Mouse (Mus musculus) neural tube, embryonic 11.5 days (tissue): ENCODE data around the gene Zmynd10. TPM values are rescaled to one million over a fixed set of nuclear protein-coding genes. Genes with fewer than 3 reads are reported as not detected.
"Not testable (repeated sequence)": the region's sequence is repeated elsewhere in the genome, so short reads cannot be mapped to it uniquely, and the experiment has no call there.

Experiments
- ATAC-seq: fragments of 200-750 bp; cut with Nextera tagmentation; 2 replicates; pipeline ENCODE4 v1.8.0; 2017; ENCODE audit warnings: moderate number of reproducible peaks, mild to moderate bottlenecking, moderate TSS enrichment, moderate library complexity; ENCODE audit not compliant: insufficient read depth, low FRiP score, low TSS enrichment
- DNase-seq: peaks from one replicate; pipeline ENCODE4 v3.0.0-alpha.2; 2015; ENCODE audit warnings: low spot score
- H3K27ac ChIP-seq: fragments of 300-500 bp; sonication (generic); 2 replicates; pipeline ENCODE4 v1.5.1; 2014; ENCODE audit warnings: low read depth, mild to moderate bottlenecking, low read length
- H3K27me3 ChIP-seq: fragments of 300-500 bp; sonication (generic); 2 replicates; pipeline ENCODE4 v1.6.1; 2014; ENCODE audit warnings: mild to moderate bottlenecking, low read length, mixed read lengths; ENCODE audit not compliant: control insufficient read depth, insufficient read depth
- H3K36me3 ChIP-seq: fragments of 300-500 bp; sonication (generic); 2 replicates; pipeline ENCODE4 v1.6.1; 2014; ENCODE audit warnings: mild to moderate bottlenecking, low read length, moderate library complexity, mixed read lengths; ENCODE audit not compliant: control insufficient read depth, insufficient read depth
- H3K4me1 ChIP-seq: fragments of 300-500 bp; sonication (generic); 2 replicates; pipeline ENCODE4 v1.6.1; 2014; ENCODE audit warnings: low read length, mixed read lengths; ENCODE audit not compliant: control insufficient read depth, insufficient read depth
- H3K4me2 ChIP-seq: fragments of 300-500 bp; sonication (generic); 2 replicates; pipeline ENCODE4 v1.6.1; 2014; ENCODE audit warnings: low read depth, mild to moderate bottlenecking, moderate library complexity
- H3K4me3 ChIP-seq: fragments of 300-500 bp; sonication (generic); 2 replicates; pipeline ENCODE4 v1.5.1; 2014; ENCODE audit warnings: low read depth, low read length
- H3K9ac ChIP-seq: fragments of 300-500 bp; sonication (generic); 2 replicates; pipeline ENCODE4 v1.6.1; 2014; ENCODE audit warnings: mild to moderate bottlenecking, low read length
- H3K9me3 ChIP-seq: fragments of 300-500 bp; sonication (generic); 2 replicates; pipeline ENCODE4 v1.6.1; 2016; ENCODE audit warnings: low read length; ENCODE audit not compliant: control insufficient read depth
- WGBS: fragments of 180-500 bp; shearing (Covaris S2); extraction: QIAGEN DNeasy Blood & Tissue Kit; methylation state at CpG from one replicate; pipeline ENCODE4 v1.1.7; 2014; 5-methylcytosine and 5-hydroxymethylcytosine counted together
- polyA plus RNA-seq: library from polyadenylated mRNA; unstranded; fragments of >200 nt; fragmentation: Nextera tagmentation; extraction: Ambion mirVana; gene quantifications from 2 replicates; pipeline ENCODE4 v1.2.1, GENCODE M21; 2014

Gene Zmynd10
- polyA plus RNA-seq, 1 experiment from 2014 or later, result 0.65 TPM

DNA sequence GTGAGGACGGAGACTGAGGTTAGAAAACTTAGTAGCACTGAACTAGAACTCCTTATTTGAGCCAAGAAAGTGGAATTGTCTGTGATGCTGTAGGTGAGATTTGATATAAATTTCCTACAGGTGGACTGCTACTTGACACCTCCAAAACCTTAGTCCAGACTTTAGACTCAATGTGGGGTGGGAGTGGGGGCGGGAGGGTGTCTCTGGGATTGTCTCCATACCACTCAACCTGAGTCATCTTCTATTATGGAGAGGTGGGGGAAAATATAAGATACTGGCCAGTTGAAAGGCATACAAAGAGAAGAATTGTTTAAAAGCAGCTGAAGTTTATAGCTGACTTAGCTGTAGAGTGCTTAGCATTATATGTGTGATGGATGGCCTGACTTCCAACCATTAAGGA lies 8.6 kb downstream of the Zmynd10 start:
- H3K4me1 ChIP-seq, result peaks cover 31% of the 10 kb centered on the region
- DNase-seq (no peak), ATAC-seq (no peak)
- H3K9ac ChIP-seq, result peak overlapping the region; percentile 82
- H3K4me2 ChIP-seq, result peak overlapping the region; percentile 92
- H3K9me3 ChIP-seq, result no peaks in the 10 kb centered on the region
- 56% methylated on average over 2 of the region's 2 CpGs for WGBS
- H3K27ac ChIP-seq, result no peak overlapping the region
- H3K36me3 ChIP-seq, result peaks cover 15% of the 10 kb centered on the region
- peak overlapping the region; percentile 80 for H3K4me3 ChIP-seq
- peaks cover 19% of the 10 kb centered on the region for H3K27me3 ChIP-seq

DNA sequence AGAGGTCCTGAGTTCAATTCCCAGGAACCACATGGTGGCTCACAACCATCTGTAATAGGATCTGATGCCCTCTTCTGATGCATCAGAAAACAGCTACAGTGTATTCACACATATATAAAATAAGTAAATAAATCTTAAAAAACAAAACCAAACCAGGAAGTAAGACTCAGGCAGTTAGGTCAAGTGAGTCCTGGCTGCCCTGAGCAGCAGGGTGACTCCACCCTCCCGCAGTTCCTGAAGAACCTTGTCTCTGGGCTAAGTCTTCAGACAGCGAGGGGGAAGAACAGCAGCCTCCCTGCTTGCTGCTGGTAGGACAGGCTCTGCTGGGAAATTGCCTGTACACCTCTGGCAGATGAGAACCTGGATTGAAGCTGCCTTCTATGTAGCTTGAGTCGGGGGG lies 9.2 kb downstream of the Zmynd10 start:
- Histone ChIP-seq H3K4me3 (peak overlapping the region; percentile 2; the same call in 1 of the 2 replicates), H3K4me1 (peaks cover 27% of the 10 kb centered on the region)
- 81% methylated on average over 3 of the region's 3 CpGs for WGBS

DNA sequence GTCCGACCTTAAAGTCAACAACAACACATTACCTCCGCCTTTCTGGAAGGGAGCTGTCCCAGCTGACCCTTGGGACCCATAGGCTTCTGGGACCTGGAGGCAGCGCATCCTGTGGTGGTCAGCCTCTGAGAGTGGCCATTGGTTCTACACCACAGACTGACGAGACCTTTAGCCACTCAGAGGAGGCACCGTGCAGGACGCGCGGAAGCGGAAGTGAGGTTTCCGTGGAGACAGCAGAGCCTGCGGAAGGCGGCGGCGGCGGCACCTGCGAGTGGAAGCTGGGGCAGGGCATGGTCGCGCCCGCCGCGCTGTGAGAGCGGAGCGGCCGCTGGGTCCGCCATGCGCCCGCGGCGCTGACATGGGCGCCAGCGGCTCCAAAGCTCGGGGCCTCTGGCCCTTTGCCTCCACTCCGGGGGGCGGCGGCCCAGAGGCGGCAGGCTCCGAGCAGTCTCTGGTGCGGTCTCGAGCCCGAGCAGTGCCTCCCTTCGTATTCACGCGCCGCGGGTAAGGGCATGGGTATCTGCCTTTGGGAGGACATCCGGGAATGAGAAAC lies 16.0 kb downstream of the Zmynd10 start, which contains the start of gene Tusc2:
Gene Tusc2, plus strand, starts transcription at position 227 of the 553 bp plus-strand sequence.
- H3K9ac ChIP-seq, result peak within 1 kb of the TSS; percentile 81
- peak; percentile 91 for DNase-seq
- H3K4me2 ChIP-seq, result peak within 1 kb of the TSS; percentile 83
- H3K27me3 ChIP-seq, result no peaks in the 10 kb centered on the region
- peaks cover 14% of the 10 kb centered on the region for H3K4me1 ChIP-seq
- H3K36me3 ChIP-seq, result peaks cover 16% of the 10 kb centered on the region
- H3K4me3 ChIP-seq, result peak within 1 kb of the TSS; percentile 93
- no peaks in the 10 kb centered on the region for H3K9me3 ChIP-seq
- peak; percentile 93 for ATAC-seq
- 0% methylated on average over 42 of the region's 46 CpGs for WGBS
- H3K27ac ChIP-seq, result peak within 1 kb of the TSS; percentile 42; the same call in 1 of the 2 replicates

More for the DNA sequence above, 9.2 kb downstream of the Zmynd10 start:
- peak overlapping the region; percentile 92; the same call in 1 of the 2 replicates for H3K4me2 ChIP-seq
- H3K27me3 ChIP-seq, result peaks cover 13% of the 10 kb centered on the region
- H3K27ac ChIP-seq, result no peak overlapping the region
- peaks cover 22% of the 10 kb centered on the region for H3K36me3 ChIP-seq
- H3K9ac ChIP-seq, result no peak overlapping the region
- DNase-seq, result no peak
- ATAC-seq, result no peak
- H3K9me3 ChIP-seq, result no peaks in the 10 kb centered on the region

DNA sequence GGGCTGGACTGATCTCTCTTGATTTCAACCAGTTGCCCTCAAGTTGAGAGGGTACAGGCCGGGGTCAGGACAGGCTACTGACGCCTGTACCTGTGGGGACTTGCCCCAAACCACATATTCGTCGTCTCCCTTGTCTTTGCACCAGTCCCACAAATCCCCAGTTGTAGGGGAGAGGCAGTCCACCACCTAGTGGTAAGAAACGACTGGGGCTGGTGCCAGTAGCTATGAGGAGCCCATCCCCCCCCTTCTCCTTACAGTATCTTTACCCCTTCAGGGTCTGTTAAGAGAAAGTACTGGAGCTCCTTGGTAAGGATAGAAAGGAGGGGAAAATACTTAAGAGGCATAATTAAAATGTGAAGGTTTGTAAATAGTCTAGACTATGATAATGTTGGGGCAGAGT lies 18.5 kb downstream of the Zmynd10 start:
- H3K4me3 ChIP-seq, DNase-seq, H3K9me3 ChIP-seq, H3K27ac ChIP-seq, ATAC-seq, H3K9ac ChIP-seq, H3K36me3 ChIP-seq, H3K4me2 ChIP-seq, H3K27me3 ChIP-seq: not testable (repeated sequence)
- 52% methylated on average over 5 of the region's 5 CpGs for WGBS
- peaks cover 20% of the 10 kb centered on the region for H3K4me1 ChIP-seq

DNA sequence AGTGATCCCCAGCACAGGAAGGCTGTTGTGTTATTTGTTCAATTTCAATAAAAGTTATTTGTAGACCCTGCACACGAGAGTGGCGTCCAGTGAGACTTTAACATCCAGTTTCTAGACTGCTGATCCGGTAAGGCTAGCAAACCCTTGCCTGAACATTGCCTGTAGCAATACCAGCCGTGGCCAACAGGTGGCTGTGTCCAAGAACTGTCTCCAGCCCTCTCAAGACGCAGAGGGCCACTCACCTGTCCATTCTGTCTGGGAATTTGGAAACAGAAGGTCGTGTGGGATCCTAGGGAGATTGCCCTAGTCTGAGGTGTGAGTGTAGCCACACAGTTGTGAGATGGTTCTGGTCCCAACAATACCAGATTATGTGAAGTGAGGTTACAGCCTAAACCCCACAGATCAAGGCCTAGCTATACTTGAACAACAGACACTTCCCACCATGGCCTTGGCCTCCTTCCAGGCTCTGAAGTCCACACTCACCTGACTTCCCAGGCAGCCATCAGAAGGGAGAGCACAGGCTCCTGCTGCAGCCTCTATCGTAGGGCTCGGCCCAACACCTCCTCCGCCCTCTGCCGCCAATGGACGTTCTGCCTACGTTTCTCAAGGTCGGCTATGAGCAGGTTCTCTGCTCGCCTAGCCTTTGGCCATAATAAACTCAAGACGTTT lies 19.1 kb downstream of the Zmynd10 start:
- peaks cover 8% of the 10 kb centered on the region for H3K36me3 ChIP-seq
- no peak overlapping the region for H3K9ac ChIP-seq
- H3K4me1 ChIP-seq, result peaks cover 27% of the 10 kb centered on the region

DNA sequence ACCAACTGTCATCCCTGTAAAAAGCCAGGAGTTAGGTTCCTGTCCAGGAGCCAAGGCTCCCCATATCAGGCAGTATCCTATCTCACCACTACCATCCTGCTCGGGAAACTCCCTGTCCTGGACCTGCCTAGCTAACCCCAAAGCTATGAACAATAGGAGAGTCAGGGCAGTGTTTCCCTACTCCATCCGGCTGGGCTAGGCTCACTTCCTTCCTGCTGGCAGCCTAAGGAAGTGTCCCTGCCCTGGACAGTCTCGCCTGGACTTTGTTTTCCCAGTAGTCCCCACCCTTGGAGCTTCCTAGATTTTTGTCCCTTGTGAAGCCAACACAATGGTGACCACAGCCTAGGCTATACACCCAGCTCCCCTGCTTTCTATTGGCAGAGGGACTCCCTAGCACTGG lies 19.8 kb downstream of the Zmynd10 start:
- peaks cover 31% of the 10 kb centered on the region for H3K4me1 ChIP-seq
- 82% methylated on average over 3 of the region's 3 CpGs for WGBS
- DNase-seq (no peak), ATAC-seq (no peak)
- no peak overlapping the region for H3K27ac ChIP-seq
- H3K4me3 ChIP-seq, result no peak overlapping the region
- peaks cover 6% of the 10 kb centered on the region; the same call in 1 of the 2 replicates for H3K36me3 ChIP-seq
- H3K9ac ChIP-seq, result no peak overlapping the region
- no peaks in the 10 kb centered on the region for H3K9me3 ChIP-seq
- H3K4me2 ChIP-seq, result no peak overlapping the region
- no peaks in the 10 kb centered on the region for H3K27me3 ChIP-seq

More for the DNA sequence above, 19.1 kb downstream of the Zmynd10 start:
- Histone ChIP-seq H3K27me3 (no peaks in the 10 kb centered on the region), H3K4me3 (no peak overlapping the region), H3K9me3 (no peaks in the 10 kb centered on the region), H3K27ac (no peak overlapping the region), H3K4me2 (peak overlapping the region; percentile 12; the same call in 1 of the 2 replicates)
- peak; percentile 78 for DNase-seq
- WGBS, result 63% methylated on average over 15 of the region's 15 CpGs
- no peak for ATAC-seq

DNA sequence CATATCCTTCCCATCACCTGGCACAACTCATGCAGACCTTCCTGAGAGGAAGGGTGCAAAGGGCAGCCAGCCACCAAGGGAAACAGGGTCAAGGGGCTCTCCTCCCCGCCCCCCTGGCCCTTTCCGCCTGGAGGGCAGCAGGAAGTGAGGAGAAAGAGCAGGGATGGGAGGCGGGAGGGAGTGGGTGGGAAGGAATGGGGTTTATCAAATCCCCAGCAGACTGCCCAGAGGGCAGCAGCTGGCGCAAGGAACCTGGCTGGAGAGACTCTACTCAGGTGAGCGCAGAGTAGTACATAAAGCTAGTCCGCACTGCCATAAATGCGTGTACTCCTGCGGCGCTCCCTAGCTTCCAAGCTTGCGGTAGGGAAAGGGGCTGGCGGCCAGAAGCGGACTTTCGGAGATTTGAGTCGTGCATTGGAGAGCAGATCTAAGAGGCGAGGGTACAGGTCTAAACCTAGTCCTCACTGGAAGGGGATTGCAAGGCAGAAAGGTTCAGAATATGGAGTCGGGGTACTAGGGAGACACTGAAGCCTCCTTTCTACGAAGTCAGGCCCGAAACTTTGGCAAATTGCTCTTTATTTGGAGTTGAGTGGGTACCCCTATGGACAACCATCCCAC lies 20.7 kb downstream of the Zmynd10 start, which contains the start of gene Hyal2:
Gene Hyal2, plus strand, starts transcription at position 244 of the 618 bp plus-strand sequence.
- peaks cover 31% of the 10 kb centered on the region for H3K4me1 ChIP-seq
- H3K27me3 ChIP-seq, result no peaks in the 10 kb centered on the region
- ATAC-seq (no peak), DNase-seq (no peak)
- peak within 1 kb of the TSS; percentile 54 for H3K27ac ChIP-seq
- peak within 1 kb of the TSS; percentile 76 for H3K4me3 ChIP-seq
- peak within 1 kb of the TSS; percentile 79 for H3K9ac ChIP-seq
- H3K36me3 ChIP-seq, result peaks cover 13% of the 10 kb centered on the region; the same call in 1 of the 2 replicates
- WGBS, result 7% methylated on average over 18 of the region's 18 CpGs
- H3K9me3 ChIP-seq, result no peaks in the 10 kb centered on the region
- H3K4me2 ChIP-seq, result peak within 1 kb of the TSS; percentile 74

DNA sequence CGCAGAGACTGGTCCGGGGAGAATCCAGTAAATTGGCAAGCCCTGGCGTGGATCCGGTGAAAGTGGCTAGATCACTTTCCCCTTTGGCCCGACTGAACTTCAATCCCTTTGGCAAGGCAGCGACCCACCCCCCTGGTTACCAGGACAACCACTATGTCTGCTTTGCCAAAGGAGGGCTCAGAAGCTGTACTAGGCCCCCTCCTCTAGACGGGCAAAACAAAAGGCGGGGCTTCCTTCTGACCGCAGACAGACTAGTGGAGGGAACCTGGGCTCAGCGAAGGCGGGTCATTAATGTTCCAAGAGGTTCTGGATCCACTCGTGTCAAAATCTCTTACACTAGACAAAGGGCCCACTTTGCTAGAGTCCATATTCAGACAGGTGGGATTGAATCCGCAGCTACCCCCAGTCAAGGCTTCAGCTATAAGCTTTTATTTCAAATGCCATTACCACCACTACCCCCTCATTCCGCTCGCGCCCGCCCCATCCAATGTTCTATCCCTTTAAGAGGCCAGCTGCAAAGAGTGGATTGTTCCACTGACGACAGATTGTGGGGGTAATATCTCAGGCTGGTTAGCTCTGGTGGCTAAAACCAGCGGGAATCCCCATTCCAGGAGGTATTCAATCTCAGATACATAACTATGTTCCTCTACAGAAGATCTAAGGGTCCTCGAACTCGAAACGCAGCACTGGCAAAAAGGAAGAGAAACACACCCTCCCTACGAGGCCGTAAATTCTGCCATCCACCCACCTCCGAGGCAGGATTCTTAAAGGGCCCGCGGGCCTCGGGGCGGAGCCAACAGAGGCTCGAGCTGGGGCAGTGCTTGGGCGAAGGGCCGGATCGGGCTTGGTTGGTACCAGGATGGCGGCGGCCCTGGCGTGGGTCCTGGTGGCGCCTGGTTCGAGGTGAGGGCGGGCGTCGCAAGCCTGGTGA lies 21.5 kb downstream of the Zmynd10 start:
- peak overlapping the region; percentile 76 for H3K4me3 ChIP-seq
- peaks cover 31% of the 10 kb centered on the region for H3K4me1 ChIP-seq
- peak overlapping the region; percentile 54 for H3K27ac ChIP-seq
- H3K9me3 ChIP-seq, result no peaks in the 10 kb centered on the region
- peak; percentile 93 for DNase-seq
- H3K27me3 ChIP-seq, result no peaks in the 10 kb centered on the region
- peak overlapping the region; percentile 74 for H3K4me2 ChIP-seq
- peak; percentile 83 for ATAC-seq
- WGBS, result under 1% methylated on average over 41 of the region's 41 CpGs
- H3K9ac ChIP-seq, result peak overlapping the region; percentile 79
- peaks cover 16% of the 10 kb centered on the region for H3K36me3 ChIP-seq
